Mouse (Mus musculus): ENCODE data around the gene Spdye4a. TPM values are rescaled to one million over a fixed set of nuclear protein-coding genes. Genes with fewer than 3 reads are reported as not detected.

Gene Spdye4a
- polyA plus RNA-seq, 1 experiment: 12.1 TPM

DNA sequence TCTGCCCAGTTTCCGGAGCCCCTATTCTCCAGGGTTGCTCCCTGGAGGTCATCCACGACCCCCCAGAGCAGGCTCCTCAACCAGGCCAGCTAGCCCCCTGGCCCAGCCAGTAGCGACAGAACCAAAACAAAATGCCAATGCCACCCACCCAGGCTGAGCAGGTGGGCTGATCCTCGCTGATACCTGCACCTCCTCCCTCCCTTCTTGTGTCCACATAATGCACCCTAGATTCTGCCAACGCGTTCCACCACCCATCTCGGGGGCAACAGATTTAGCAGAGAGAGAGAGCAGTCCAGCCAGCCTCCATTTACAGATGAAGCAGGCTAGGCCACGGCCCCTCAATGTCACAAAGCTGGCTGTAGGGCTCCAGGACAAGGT is 42.3 kb upstream of the Spdye4a start:
- no peaks in the 10 kb centered on the region for H3K27me3 ChIP-seq (ENCODE audit: control insufficient read depth, insufficient read depth, low read length)
- H3K4me3 ChIP-seq (ENCODE audit: control insufficient read depth, low read depth, low read length): peak overlapping the region; percentile 89
- no peaks in the 10 kb centered on the region for H3K36me3 ChIP-seq (ENCODE audit: control insufficient read depth, insufficient read depth, low read length)
- peaks cover 14% of the 10 kb centered on the region for H3K4me1 ChIP-seq (ENCODE audit: control insufficient read depth, insufficient read depth, low read length)
- no peak overlapping the region for H3K27ac ChIP-seq (ENCODE audit: control insufficient read depth, insufficient read depth, low read depth, low read length)
- TF ChIP-seq CTCF (IDR thresholded peaks at IDR 0.05; ENCODE audit: control insufficient read depth, insufficient read depth, insufficient replicate concordance, low read depth, low read length) (no peak), POLR2A (IDR thresholded peaks at IDR 0.05; ENCODE audit: control insufficient read depth, low read depth, low read length) (no peak)

DNA sequence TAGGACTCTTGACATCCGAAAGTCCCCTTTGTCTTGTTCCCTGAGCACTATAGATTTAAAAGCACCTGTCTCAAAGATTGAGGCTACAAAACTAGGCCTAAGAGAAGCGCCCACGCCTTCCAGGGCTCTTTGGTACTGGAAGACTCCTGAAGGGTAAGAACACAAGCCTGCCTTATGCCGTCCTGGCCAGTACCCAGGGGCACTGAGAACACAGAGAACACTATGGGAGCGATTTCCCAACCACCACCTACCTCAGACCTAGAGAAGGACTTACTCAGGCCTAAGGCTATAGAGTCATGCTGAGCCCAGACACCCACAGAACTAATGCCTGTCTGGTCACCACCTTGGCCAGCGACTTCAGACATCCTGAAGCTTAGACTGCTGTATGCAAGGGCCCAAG is 40.1 kb upstream of the Spdye4a start:
- no peaks in the 10 kb centered on the region for H3K27me3 ChIP-seq (ENCODE audit: control insufficient read depth, insufficient read depth, low read length)
- H3K36me3 ChIP-seq (ENCODE audit: control insufficient read depth, insufficient read depth, low read length): no peaks in the 10 kb centered on the region
- TF ChIP-seq CTCF (IDR thresholded peaks at IDR 0.05; ENCODE audit: control insufficient read depth, insufficient read depth, insufficient replicate concordance, low read depth, low read length) (no peak), POLR2A (IDR thresholded peaks at IDR 0.05; ENCODE audit: control insufficient read depth, low read depth, low read length) (no peak)

DNA sequence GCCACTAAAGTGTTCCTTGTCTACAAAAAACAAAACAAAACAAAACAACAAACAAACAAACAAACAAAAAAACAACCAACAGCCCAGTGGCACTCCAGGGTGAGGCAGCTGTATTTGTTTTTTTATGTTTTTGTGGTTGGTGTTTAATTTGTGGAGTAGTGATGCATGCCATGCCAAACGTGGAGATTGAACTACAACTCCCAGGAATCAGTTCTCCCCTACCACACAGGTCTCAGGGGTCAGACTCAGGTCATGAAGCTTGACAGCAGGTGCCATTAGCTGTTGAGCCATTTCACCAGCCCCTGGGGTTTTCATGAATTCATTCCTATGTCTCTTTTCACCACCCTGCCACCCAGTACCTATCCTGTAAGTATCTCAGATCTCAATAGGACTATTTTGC is 38.7 kb upstream of the Spdye4a start:
- peaks cover 14% of the 10 kb centered on the region for H3K4me1 ChIP-seq (ENCODE audit: control insufficient read depth, insufficient read depth, low read length)
- no peaks in the 10 kb centered on the region for H3K27me3 ChIP-seq (ENCODE audit: control insufficient read depth, insufficient read depth, low read length)
- H3K4me3 ChIP-seq (ENCODE audit: control insufficient read depth, low read depth, low read length): no peak overlapping the region
- H3K36me3 ChIP-seq (ENCODE audit: control insufficient read depth, insufficient read depth, low read length): no peaks in the 10 kb centered on the region
- H3K27ac ChIP-seq (ENCODE audit: control insufficient read depth, insufficient read depth, low read depth, low read length): no peak overlapping the region
- TF ChIP-seq POLR2A (IDR thresholded peaks at IDR 0.05; ENCODE audit: control insufficient read depth, low read depth, low read length): no peak
- TF ChIP-seq CTCF (IDR thresholded peaks at IDR 0.05; ENCODE audit: control insufficient read depth, insufficient read depth, insufficient replicate concordance, low read depth, low read length): no peak

More for the DNA sequence above, 40.1 kb upstream of the Spdye4a start:
- Histone ChIP-seq H3K4me1 (ENCODE audit: control insufficient read depth, insufficient read depth, low read length) (peaks cover 14% of the 10 kb centered on the region), H3K4me3 (ENCODE audit: control insufficient read depth, low read depth, low read length) (no peak overlapping the region), H3K27ac (ENCODE audit: control insufficient read depth, insufficient read depth, low read depth, low read length) (no peak overlapping the region)

DNA sequence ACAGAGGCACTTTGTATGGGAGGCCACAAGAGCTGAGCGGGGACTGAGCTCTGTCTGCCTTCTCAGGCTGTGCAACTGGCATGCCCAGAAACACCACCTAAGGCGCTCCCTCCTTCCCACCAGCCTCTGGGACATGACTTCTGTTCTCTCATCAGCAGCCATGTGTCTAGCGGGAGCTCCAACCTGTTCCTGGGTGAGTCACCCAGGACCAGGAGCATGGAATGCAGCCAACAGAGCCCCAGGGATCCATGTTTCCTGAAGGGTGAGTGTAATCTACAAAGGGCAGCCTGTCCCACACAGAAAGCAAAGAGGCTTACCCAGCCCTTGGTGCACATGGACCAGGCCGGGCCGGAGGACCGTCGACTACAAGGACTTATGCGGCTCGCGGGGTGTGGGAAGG is 38.0 kb upstream of the Spdye4a start:
- H3K36me3 ChIP-seq (ENCODE audit: control insufficient read depth, insufficient read depth, low read length): no peaks in the 10 kb centered on the region

DNA sequence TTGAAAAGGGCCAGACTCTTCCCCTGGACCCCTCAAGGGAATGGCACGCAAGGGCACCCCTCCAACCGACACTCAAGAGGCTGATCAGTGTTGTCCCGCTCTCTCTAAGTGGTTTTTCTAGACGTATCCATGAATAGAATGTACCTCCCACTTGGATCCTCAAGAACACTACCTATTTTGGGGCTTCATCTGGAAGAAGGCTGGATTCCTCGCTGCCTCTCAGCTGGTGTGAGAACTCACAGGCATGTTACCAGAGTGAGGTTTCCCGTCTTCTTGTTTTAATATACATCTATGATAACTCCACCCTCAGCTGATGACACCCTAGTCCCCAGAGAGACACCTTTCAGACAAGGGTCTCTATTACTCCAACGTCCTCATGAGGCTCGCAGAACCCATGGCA is 34.9 kb upstream of the Spdye4a start:
- no peaks in the 10 kb centered on the region for H3K4me1 ChIP-seq (ENCODE audit: control insufficient read depth, insufficient read depth, low read length)
- no peak overlapping the region for H3K27ac ChIP-seq (ENCODE audit: control insufficient read depth, insufficient read depth, low read depth, low read length)
- H3K27me3 ChIP-seq (ENCODE audit: control insufficient read depth, insufficient read depth, low read length): no peaks in the 10 kb centered on the region
- H3K36me3 ChIP-seq (ENCODE audit: control insufficient read depth, insufficient read depth, low read length): no peaks in the 10 kb centered on the region
- H3K4me3 ChIP-seq (ENCODE audit: control insufficient read depth, low read depth, low read length): no peak overlapping the region
- TF ChIP-seq POLR2A (IDR thresholded peaks at IDR 0.05; ENCODE audit: control insufficient read depth, low read depth, low read length) (no peak), CTCF (IDR thresholded peaks at IDR 0.05; ENCODE audit: control insufficient read depth, insufficient read depth, insufficient replicate concordance, low read depth, low read length) (no peak)

More for the DNA sequence above, 38.0 kb upstream of the Spdye4a start:
- no peak for TF ChIP-seq CTCF (IDR thresholded peaks at IDR 0.05; ENCODE audit: control insufficient read depth, insufficient read depth, insufficient replicate concordance, low read depth, low read length)
- no peak for TF ChIP-seq POLR2A (IDR thresholded peaks at IDR 0.05; ENCODE audit: control insufficient read depth, low read depth, low read length)
- no peaks in the 10 kb centered on the region for H3K27me3 ChIP-seq (ENCODE audit: control insufficient read depth, insufficient read depth, low read length)
- H3K4me3 ChIP-seq (ENCODE audit: control insufficient read depth, low read depth, low read length): no peak overlapping the region
- no peak overlapping the region for H3K27ac ChIP-seq (ENCODE audit: control insufficient read depth, insufficient read depth, low read depth, low read length)
- H3K4me1 ChIP-seq (ENCODE audit: control insufficient read depth, insufficient read depth, low read length): peaks cover 11% of the 10 kb centered on the region

DNA sequence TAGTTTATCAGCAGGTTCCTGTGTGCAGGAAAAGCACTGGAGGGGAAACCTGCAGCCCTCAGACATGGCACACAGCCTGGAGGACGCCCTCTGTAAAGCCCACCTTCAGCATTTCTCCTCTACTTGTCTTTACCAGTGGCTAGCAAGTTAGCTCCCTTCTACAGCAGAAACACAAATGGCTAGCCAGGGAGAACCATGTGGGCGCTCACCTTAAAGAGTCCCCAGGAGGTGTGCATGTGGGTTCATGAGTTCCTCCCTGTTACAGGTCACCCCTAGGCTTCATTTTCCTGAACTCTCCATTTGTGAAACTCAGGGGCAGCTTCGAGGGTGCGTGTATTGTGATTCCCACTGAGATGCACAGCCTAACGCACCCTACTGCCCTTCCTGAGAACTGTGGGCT is 29.1 kb upstream of the Spdye4a start:
- Histone ChIP-seq H3K27ac (ENCODE audit: control insufficient read depth, insufficient read depth, low read depth, low read length) (no peak overlapping the region), H3K36me3 (ENCODE audit: control insufficient read depth, insufficient read depth, low read length) (no peaks in the 10 kb centered on the region), H3K27me3 (ENCODE audit: control insufficient read depth, insufficient read depth, low read length) (no peaks in the 10 kb centered on the region), H3K4me3 (ENCODE audit: control insufficient read depth, low read depth, low read length) (no peak overlapping the region), H3K4me1 (ENCODE audit: control insufficient read depth, insufficient read depth, low read length) (peaks cover 20% of the 10 kb centered on the region)
- TF ChIP-seq CTCF (IDR thresholded peaks at IDR 0.05; ENCODE audit: control insufficient read depth, insufficient read depth, insufficient replicate concordance, low read depth, low read length) (no peak), POLR2A (IDR thresholded peaks at IDR 0.05; ENCODE audit: control insufficient read depth, low read depth, low read length) (no peak)

DNA sequence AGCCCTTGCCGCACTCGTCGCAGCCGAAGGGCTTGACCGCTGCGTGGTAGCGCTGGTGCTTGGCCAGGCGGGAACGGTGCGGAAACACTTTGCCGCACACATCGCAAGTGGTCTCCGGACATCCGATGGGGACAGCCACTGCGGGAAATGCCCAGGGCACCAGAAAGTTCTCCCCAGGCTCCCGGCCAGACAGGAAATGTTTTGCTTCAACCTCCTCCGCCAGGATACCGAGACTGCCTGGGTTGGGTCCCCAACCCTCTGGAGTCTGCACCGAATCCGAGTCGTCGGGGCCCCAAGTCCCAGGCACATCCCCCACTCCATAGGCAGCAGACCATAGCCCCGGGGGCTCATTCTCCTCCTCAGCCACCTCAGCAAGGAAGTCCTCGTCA is 28.4 kb upstream of the Spdye4a start:
- H3K4me1 ChIP-seq (ENCODE audit: control insufficient read depth, insufficient read depth, low read length): peaks cover 20% of the 10 kb centered on the region
- no peak overlapping the region for H3K27ac ChIP-seq (ENCODE audit: control insufficient read depth, insufficient read depth, low read depth, low read length)
- TF ChIP-seq CTCF (IDR thresholded peaks at IDR 0.05; ENCODE audit: control insufficient read depth, insufficient read depth, insufficient replicate concordance, low read depth, low read length) (no peak), POLR2A (IDR thresholded peaks at IDR 0.05; ENCODE audit: control insufficient read depth, low read depth, low read length) (no peak)
- H3K27me3 ChIP-seq (ENCODE audit: control insufficient read depth, insufficient read depth, low read length): no peaks in the 10 kb centered on the region
- H3K36me3 ChIP-seq (ENCODE audit: control insufficient read depth, insufficient read depth, low read length): no peaks in the 10 kb centered on the region
- H3K4me3 ChIP-seq (ENCODE audit: control insufficient read depth, low read depth, low read length): peak overlapping the region; percentile 62

All from testis, adult 2 months (tissue).